Mouse (Mus musculus) kidney, postnatal 0 days (tissue): Measurements from ENCODE around the gene Zbtb12. TPM values are rescaled to one million over a fixed set of nuclear protein-coding genes. Genes with fewer than 3 reads are reported as not detected.
A peak's percentile ranks its signal among the peaks of the same experiment; 100 is the strongest.

ENCODE experiments used
- ATAC-seq: fragments of 200-750 bp; cut with Nextera tagmentation; replicated peaks from 2 replicates; pipeline ENCODE4 v1.8.0; 2017; ENCODE audit warnings: low read depth, moderate number of reproducible peaks, moderate TSS enrichment, moderate library complexity; ENCODE audit not compliant: low FRiP score
- DNase-seq: peaks from one replicate; pipeline ENCODE4 v3.0.0-alpha.2; 2016; ENCODE audit warnings: low spot score
- H3K27ac ChIP-seq: fragments of 300-500 bp; sonication (generic); 2 replicates; pipeline ENCODE4 v1.5.1; 2014; ENCODE audit warnings: mild to moderate bottlenecking
- H3K27me3 ChIP-seq: fragments of 300-500 bp; sonication (generic); 2 replicates; pipeline ENCODE4 v1.6.1; 2014; ENCODE audit warnings: low read length, mixed read lengths; ENCODE audit not compliant: insufficient read depth
- H3K36me3 ChIP-seq: fragments of 300-500 bp; sonication (generic); 2 replicates; pipeline ENCODE4 v1.6.1; 2014; ENCODE audit warnings: low read length, mixed read lengths; ENCODE audit not compliant: insufficient read depth
- H3K4me1 ChIP-seq: fragments of 300-500 bp; sonication (generic); replicated peaks from 2 replicates; pipeline ENCODE4 v1.6.1; 2014; ENCODE audit warnings: antibody characterized with exemption, low read length, mixed read lengths; ENCODE audit not compliant: insufficient read depth
- H3K4me2 ChIP-seq: fragments of 300-500 bp; sonication (generic); 2 replicates; pipeline ENCODE4 v1.6.1; 2014; ENCODE audit warnings: mild to moderate bottlenecking, low read length, moderate library complexity, mixed read lengths
- H3K4me3 ChIP-seq: fragments of 300-500 bp; sonication (generic); replicated peaks from 2 replicates; pipeline ENCODE4 v1.5.1; 2014; ENCODE audit warnings: low read depth, low read length
- H3K9ac ChIP-seq: fragments of 300-500 bp; sonication (generic); 2 replicates; pipeline ENCODE4 v1.6.1; 2014; ENCODE audit warnings: low read depth, low read length
- H3K9me3 ChIP-seq: fragments of 300-500 bp; sonication (generic); replicated peaks from 2 replicates; pipeline ENCODE4 v1.6.1; 2016; ENCODE audit warnings: low read length, inconsistent platforms, mixed read lengths
- CTCF ChIP-seq: IDR thresholded peaks from 2 replicates; pipeline ENCODE4 v1.5.1; 2016; ENCODE audit warnings: antibody characterized with exemption, low read depth, mild to moderate bottlenecking, moderate library complexity
- WGBS: fragments of 180-500 bp; shearing (Covaris S2); extraction: QIAGEN DNeasy Blood & Tissue Kit; methylation state at CpG from one replicate; pipeline ENCODE4 v1.1.7; 2014; 5-methylcytosine and 5-hydroxymethylcytosine counted together
- polyA plus RNA-seq: library from polyadenylated mRNA; unstranded; fragments of >200 nt; fragmentation: Nextera tagmentation; extraction: Ambion mirVana; gene quantifications from 2 replicates; pipeline ENCODE4 v1.2.1, GENCODE M21; 2015

Zbtb12 gene
- polyA plus RNA-seq, 1 experiment from 2014 or later, result 3.4 TPM

- no peak for ATAC-seq
- no peak for DNase-seq
- no peak for TF ChIP-seq CTCF
- 72% methylated on average over 8 of the region's 8 CpGs for WGBS
- H3K27ac ChIP-seq, result no peak overlapping the region
- H3K27me3 ChIP-seq, result no peaks in the 10 kb centered on the region
- H3K4me3 ChIP-seq, result no peak overlapping the region
- no peak overlapping the region for H3K4me2 ChIP-seq
- peaks cover 8% of the 10 kb centered on the region for H3K4me1 ChIP-seq
- no peaks in the 10 kb centered on the region for H3K9me3 ChIP-seq
- no peak overlapping the region for H3K9ac ChIP-seq
- H3K36me3 ChIP-seq, result peaks cover 31% of the 10 kb centered on the region
Observed at GRCm38 (mm10) chr17:34853511-34853910, 25.8 kb upstream of the Zbtb12 start.

GRCm38 (mm10) chr17:34854761-34855160 is 24.5 kb upstream of the Zbtb12 start:
- Histone ChIP-seq H3K4me3 (no peak overlapping the region), H3K36me3 (peaks cover 31% of the 10 kb centered on the region), H3K4me1 (peaks cover 8% of the 10 kb centered on the region), H3K9ac (no peak overlapping the region), H3K27me3 (no peaks in the 10 kb centered on the region), H3K27ac (no peak overlapping the region), H3K9me3 (no peaks in the 10 kb centered on the region), H3K4me2 (no peak overlapping the region)
- 72% methylated on average over 3 of the region's 3 CpGs for WGBS
- DNase-seq (no peak), ATAC-seq (no peak)
- TF ChIP-seq CTCF, result no peak

- TF ChIP-seq CTCF, result peak; percentile 90
- peaks cover 7% of the 10 kb centered on the region for H3K4me1 ChIP-seq
- WGBS, result 34% methylated on average over 3 of the region's 3 CpGs
- peak; percentile 67 for DNase-seq
- no peak overlapping the region for H3K4me3 ChIP-seq
- no peak overlapping the region for H3K4me2 ChIP-seq
- no peaks in the 10 kb centered on the region for H3K27me3 ChIP-seq
- no peaks in the 10 kb centered on the region for H3K9me3 ChIP-seq
- H3K9ac ChIP-seq, result no peak overlapping the region
- H3K36me3 ChIP-seq, result peaks cover 31% of the 10 kb centered on the region
- no peak for ATAC-seq
- no peak overlapping the region for H3K27ac ChIP-seq
Observed at GRCm38 (mm10) chr17:34855825-34856224, 23.5 kb upstream of the Zbtb12 start.

- TF ChIP-seq CTCF, result no peak
- ATAC-seq, result no peak
- 0 out of 2 replicates have a peak, but pooled peaks cover 10% of the 10 kb centered on the region for H3K4me1 ChIP-seq
- no peaks in the 10 kb centered on the region for H3K9me3 ChIP-seq
- no peak overlapping the region for H3K4me2 ChIP-seq
- no peak for DNase-seq
- H3K27ac ChIP-seq, result no peak overlapping the region
- peaks cover 21% of the 10 kb centered on the region for H3K36me3 ChIP-seq
- H3K4me3 ChIP-seq, result no peak overlapping the region
- H3K9ac ChIP-seq, result no peak overlapping the region
- H3K27me3 ChIP-seq, result no peaks in the 10 kb centered on the region
- WGBS, result 66% methylated on average over 4 of the region's 4 CpGs
Observed at GRCm38 (mm10) chr17:34858670-34859069, 20.6 kb upstream of the Zbtb12 start.

GRCm38 (mm10) chr17:34860514-34860913 is 18.8 kb upstream of the Zbtb12 start:
- Histone ChIP-seq H3K9me3 (no peaks in the 10 kb centered on the region), H3K9ac (no peak overlapping the region), H3K36me3 (peaks cover 9% of the 10 kb centered on the region; the same call in 1 of the 2 replicates), H3K4me1 (0 out of 2 replicates have a peak, but pooled peaks cover 10% of the 10 kb centered on the region), H3K27ac (no peak overlapping the region), H3K4me2 (no peak overlapping the region), H3K4me3 (no peak overlapping the region), H3K27me3 (no peaks in the 10 kb centered on the region)
- DNase-seq (no peak), ATAC-seq (no peak)
- 82% methylated on average over 9 of the region's 9 CpGs for WGBS
- no peak for TF ChIP-seq CTCF

GRCm38 (mm10) chr17:34861704-34862415 is 17.4 kb upstream of the Zbtb12 start:
- no peak overlapping the region for H3K9ac ChIP-seq
- ATAC-seq (peak; percentile 49; the same call in 1 of the 2 replicates), DNase-seq (no peak)
- H3K4me2 ChIP-seq, result peak overlapping the region; percentile 8
- 0 out of 2 replicates have a peak, but pooled peaks cover 10% of the 10 kb centered on the region for H3K4me1 ChIP-seq
- TF ChIP-seq CTCF, result no peak
- no peaks in the 10 kb centered on the region for H3K27me3 ChIP-seq
- H3K27ac ChIP-seq, result peak overlapping the region; percentile 64
- H3K36me3 ChIP-seq, result 0 out of 2 replicates have a peak, but pooled peaks cover 1% of the 10 kb centered on the region
- WGBS, result 57% methylated on average over 13 of the region's 13 CpGs
- no peaks in the 10 kb centered on the region for H3K9me3 ChIP-seq
- no peak overlapping the region for H3K4me3 ChIP-seq
